Mouse (Mus musculus): ENCODE data around the gene Fthl17a. TPM values are rescaled to one million over a fixed set of nuclear protein-coding genes. Genes with fewer than 3 reads are reported as not detected.

Fthl17a gene
- not detected in 2 replicates for polyA plus RNA-seq (2015; fragmentation: Nextera tagmentation; extraction: Ambion mirVana)

DNA sequence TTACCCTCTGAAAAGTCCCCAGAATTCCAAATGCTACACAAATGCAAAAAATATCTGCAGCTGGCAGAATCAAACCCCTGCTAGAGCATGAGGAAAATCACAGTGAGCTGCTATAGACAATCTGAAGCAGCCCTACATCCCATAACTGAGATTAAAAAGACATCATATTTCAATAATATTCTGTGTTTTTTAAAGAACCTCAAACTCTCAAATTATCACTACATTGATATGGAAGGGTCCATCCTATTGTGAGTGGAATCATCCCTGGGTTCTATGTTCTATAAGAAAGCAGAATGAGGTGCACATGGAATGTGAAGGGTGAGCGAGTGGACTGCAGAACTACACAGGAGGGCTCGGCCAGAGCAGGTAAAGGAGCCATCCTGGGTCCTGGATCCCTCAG is at the start of gene Fthl17a:
Gene Fthl17a, plus strand, starts transcription at position 301 of the 400 bp plus-strand sequence.
- 66% methylated on average over 2 of the region's 2 CpGs for WGBS
- no peak within 1 kb of the TSS for H3K27ac ChIP-seq (ENCODE audit: low read length)
- no peaks in the 10 kb centered on the region for H3K9me3 ChIP-seq (replicated peaks; ENCODE audit: control insufficient read depth, low read length)
- H3K4me1 ChIP-seq (ENCODE audit: control insufficient read depth, insufficient read depth, low read length), result no peaks in the 10 kb centered on the region
- no peak for ATAC-seq (ENCODE audit: insufficient read depth, low FRiP score)
- no peaks in the 10 kb centered on the region for H3K27me3 ChIP-seq (ENCODE audit: control insufficient read depth, insufficient read depth, low read length)
- no peak within 1 kb of the TSS for H3K9ac ChIP-seq (ENCODE audit: low read length)
- H3K4me3 ChIP-seq (replicated peaks; ENCODE audit: low read length), result no peak within 1 kb of the TSS
- H3K36me3 ChIP-seq (ENCODE audit: control insufficient read depth, insufficient read depth, low read length), result no peaks in the 10 kb centered on the region
- H3K4me2 ChIP-seq (ENCODE audit: low read depth, low read length), result no peak within 1 kb of the TSS

DNA sequence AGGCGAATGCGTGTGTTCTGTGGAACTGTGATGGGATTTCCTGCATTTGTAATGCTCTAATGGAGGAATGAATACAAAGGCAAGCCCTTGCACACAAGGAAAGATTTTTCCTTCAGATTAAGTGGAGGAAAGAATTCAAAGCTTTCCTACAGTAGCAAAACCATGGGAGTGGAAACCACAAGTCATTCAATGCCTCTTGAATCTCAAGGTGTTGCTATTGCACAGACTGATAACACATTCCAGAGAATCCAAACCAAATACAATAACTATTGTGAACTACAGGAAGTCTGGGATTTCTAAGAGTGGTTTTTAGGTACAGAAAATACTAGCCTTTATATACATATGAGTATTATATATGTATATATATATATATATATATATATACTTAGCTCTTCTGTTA is 42.5 kb upstream of the Fthl17a start:
- Histone ChIP-seq H3K4me2 (ENCODE audit: low read depth, low read length) (no peak overlapping the region), H3K4me1 (ENCODE audit: control insufficient read depth, insufficient read depth, low read length) (no peaks in the 10 kb centered on the region), H3K9me3 (replicated peaks; ENCODE audit: control insufficient read depth, low read length) (no peaks in the 10 kb centered on the region), H3K4me3 (replicated peaks; ENCODE audit: low read length) (no peak overlapping the region), H3K27me3 (ENCODE audit: control insufficient read depth, insufficient read depth, low read length) (no peaks in the 10 kb centered on the region), H3K9ac (ENCODE audit: low read length) (no peak overlapping the region), H3K27ac (ENCODE audit: low read length) (no peak overlapping the region), H3K36me3 (ENCODE audit: control insufficient read depth, insufficient read depth, low read length) (no peaks in the 10 kb centered on the region)
- WGBS, result 77% methylated on average over 2 of the region's 2 CpGs
- ATAC-seq (ENCODE audit: insufficient read depth, low FRiP score), result no peak

- H3K27me3 ChIP-seq (ENCODE audit: control insufficient read depth, insufficient read depth, low read length), result no peaks in the 10 kb centered on the region
- no peak overlapping the region for H3K4me3 ChIP-seq (replicated peaks; ENCODE audit: low read length)
- no peaks in the 10 kb centered on the region for H3K4me1 ChIP-seq (ENCODE audit: control insufficient read depth, insufficient read depth, low read length)
- no peak overlapping the region for H3K9ac ChIP-seq (ENCODE audit: low read length)
- ATAC-seq (ENCODE audit: insufficient read depth, low FRiP score), result no peak
- H3K27ac ChIP-seq (ENCODE audit: low read length), result no peak overlapping the region
- no peaks in the 10 kb centered on the region for H3K9me3 ChIP-seq (replicated peaks; ENCODE audit: control insufficient read depth, low read length)
- H3K4me2 ChIP-seq (ENCODE audit: low read depth, low read length), result no peak overlapping the region
- no peaks in the 10 kb centered on the region for H3K36me3 ChIP-seq (ENCODE audit: control insufficient read depth, insufficient read depth, low read length)
These were observed 22.6 kb upstream of the Fthl17a start for GRCm38 (mm10) chrX:85226883-85227282.

DNA sequence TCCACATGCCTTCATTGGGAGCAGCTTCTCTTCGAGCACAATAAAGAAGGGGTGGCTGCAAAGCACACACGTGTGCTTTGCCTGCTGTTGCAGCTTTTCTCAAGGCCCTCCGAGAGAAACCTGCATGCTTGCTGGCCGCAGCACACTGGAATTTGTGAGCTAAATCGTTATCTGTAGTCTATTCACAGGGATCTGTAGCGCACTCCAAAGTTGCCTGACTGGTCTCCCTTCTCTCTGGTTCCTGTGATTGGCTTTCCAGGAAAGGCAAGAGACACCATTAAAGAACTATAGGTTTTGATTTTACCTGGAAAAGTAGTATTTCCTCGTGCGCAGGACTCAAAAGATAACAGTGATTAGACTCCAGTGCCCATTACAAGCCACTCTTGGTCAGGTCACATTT is 22.3 kb downstream of the Fthl17a start:
- Histone ChIP-seq H3K4me2 (ENCODE audit: low read depth, low read length) (0 out of 2 replicates have a peak overlapping the region, but pooled peaks have one; percentile 15), H3K9ac (ENCODE audit: low read length) (no peak overlapping the region), H3K9me3 (replicated peaks; ENCODE audit: control insufficient read depth, low read length) (no peaks in the 10 kb centered on the region), H3K4me3 (replicated peaks; ENCODE audit: low read length) (no peak overlapping the region), H3K4me1 (ENCODE audit: control insufficient read depth, insufficient read depth, low read length) (no peaks in the 10 kb centered on the region), H3K27ac (ENCODE audit: low read length) (peak overlapping the region; percentile 42; the same call in 1 of the 2 replicates), H3K36me3 (ENCODE audit: control insufficient read depth, insufficient read depth, low read length) (no peaks in the 10 kb centered on the region), H3K27me3 (ENCODE audit: control insufficient read depth, insufficient read depth, low read length) (no peaks in the 10 kb centered on the region; the same call in 1 of the 2 replicates)
- 53% methylated on average over 8 of the region's 8 CpGs for WGBS
- ATAC-seq (ENCODE audit: insufficient read depth, low FRiP score), result no peak

- no peak overlapping the region for H3K4me3 ChIP-seq (replicated peaks; ENCODE audit: low read length)
- 0 out of 2 replicates have a peak overlapping the region, but pooled peaks have one; percentile 2 for H3K27ac ChIP-seq (ENCODE audit: low read length)
- 52% methylated on average over 6 of the region's 6 CpGs for WGBS
- no peaks in the 10 kb centered on the region for H3K9me3 ChIP-seq (replicated peaks; ENCODE audit: control insufficient read depth, low read length)
- no peaks in the 10 kb centered on the region; the same call in 1 of the 2 replicates for H3K27me3 ChIP-seq (ENCODE audit: control insufficient read depth, insufficient read depth, low read length)
- H3K4me1 ChIP-seq (ENCODE audit: control insufficient read depth, insufficient read depth, low read length), result no peaks in the 10 kb centered on the region
- 0 out of 2 replicates have a peak overlapping the region, but pooled peaks have one; percentile 2 for H3K4me2 ChIP-seq (ENCODE audit: low read depth, low read length)
- ATAC-seq (ENCODE audit: insufficient read depth, low FRiP score), result peak; percentile 68
- H3K9ac ChIP-seq (ENCODE audit: low read length), result no peak overlapping the region
- no peaks in the 10 kb centered on the region for H3K36me3 ChIP-seq (ENCODE audit: control insufficient read depth, insufficient read depth, low read length)
These were observed 22.8 kb downstream of the Fthl17a start for GRCm38 (mm10) chrX:85272296-85272695.

DNA sequence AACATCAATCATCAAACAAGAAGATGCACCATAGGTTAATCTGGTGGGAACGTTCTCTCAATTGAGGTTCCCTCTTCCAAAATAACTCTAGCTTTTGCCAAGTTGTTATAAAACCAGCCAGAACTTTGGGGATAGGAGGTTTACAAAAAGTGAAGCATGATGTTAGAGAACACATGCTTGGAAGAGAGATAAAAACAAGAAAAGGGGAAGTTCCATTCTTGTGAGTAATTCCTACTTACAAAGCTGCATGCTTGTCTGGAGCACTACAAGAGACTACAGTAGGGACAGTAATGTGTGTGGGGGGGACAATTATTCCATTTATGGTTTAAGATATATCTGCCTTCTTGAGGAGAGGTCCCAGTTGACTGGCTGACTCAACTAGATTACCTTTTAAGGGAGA is 40.4 kb downstream of the Fthl17a start:
- H3K4me2 ChIP-seq (ENCODE audit: low read depth, low read length), result no peak overlapping the region
- 90% methylated on average over 1 of the region's 1 CpGs for WGBS
- no peak overlapping the region for H3K4me3 ChIP-seq (replicated peaks; ENCODE audit: low read length)
- no peak overlapping the region for H3K9ac ChIP-seq (ENCODE audit: low read length)
- no peak overlapping the region for H3K27ac ChIP-seq (ENCODE audit: low read length)
- no peaks in the 10 kb centered on the region for H3K4me1 ChIP-seq (ENCODE audit: control insufficient read depth, insufficient read depth, low read length)
- no peak for ATAC-seq (ENCODE audit: insufficient read depth, low FRiP score)
- H3K27me3 ChIP-seq (ENCODE audit: control insufficient read depth, insufficient read depth, low read length), result no peaks in the 10 kb centered on the region
- H3K9me3 ChIP-seq (replicated peaks; ENCODE audit: control insufficient read depth, low read length), result no peaks in the 10 kb centered on the region
- H3K36me3 ChIP-seq (ENCODE audit: control insufficient read depth, insufficient read depth, low read length), result no peaks in the 10 kb centered on the region

GRCm38 (mm10) chrX:85292781-85293180 is 43.3 kb downstream of the Fthl17a start:
- Histone ChIP-seq H3K27me3 (ENCODE audit: control insufficient read depth, insufficient read depth, low read length) (no peaks in the 10 kb centered on the region), H3K9me3 (replicated peaks; ENCODE audit: control insufficient read depth, low read length) (no peaks in the 10 kb centered on the region), H3K4me1 (ENCODE audit: control insufficient read depth, insufficient read depth, low read length) (no peaks in the 10 kb centered on the region), H3K9ac (ENCODE audit: low read length) (no peak overlapping the region), H3K36me3 (ENCODE audit: control insufficient read depth, insufficient read depth, low read length) (no peaks in the 10 kb centered on the region), H3K4me2 (ENCODE audit: low read depth, low read length) (no peak overlapping the region), H3K4me3 (replicated peaks; ENCODE audit: low read length) (no peak overlapping the region), H3K27ac (ENCODE audit: low read length) (no peak overlapping the region)
- ATAC-seq (ENCODE audit: insufficient read depth, low FRiP score), result no peak
- WGBS, result 60% methylated on average over 5 of the region's 5 CpGs

GRCm38 (mm10) chrX:85294001-85294400 is 44.5 kb downstream of the Fthl17a start:
- ATAC-seq (ENCODE audit: insufficient read depth, low FRiP score), result no peak
- Histone ChIP-seq H3K27ac (ENCODE audit: low read length) (no peak overlapping the region), H3K4me1 (ENCODE audit: control insufficient read depth, insufficient read depth, low read length) (no peaks in the 10 kb centered on the region), H3K4me3 (replicated peaks; ENCODE audit: low read length) (no peak overlapping the region), H3K9ac (ENCODE audit: low read length) (no peak overlapping the region), H3K36me3 (ENCODE audit: control insufficient read depth, insufficient read depth, low read length) (no peaks in the 10 kb centered on the region), H3K4me2 (ENCODE audit: low read depth, low read length) (no peak overlapping the region), H3K9me3 (replicated peaks; ENCODE audit: control insufficient read depth, low read length) (no peaks in the 10 kb centered on the region), H3K27me3 (ENCODE audit: control insufficient read depth, insufficient read depth, low read length) (no peaks in the 10 kb centered on the region)
- 57% methylated on average over 3 of the region's 3 CpGs for WGBS

GRCm38 (mm10) chrX:85304674-85305073 is 55.2 kb downstream of the Fthl17a start:
- Histone ChIP-seq H3K4me3 (replicated peaks; ENCODE audit: low read length) (no peak overlapping the region), H3K4me1 (ENCODE audit: control insufficient read depth, insufficient read depth, low read length) (no peaks in the 10 kb centered on the region), H3K4me2 (ENCODE audit: low read depth, low read length) (no peak overlapping the region), H3K27me3 (ENCODE audit: control insufficient read depth, insufficient read depth, low read length) (no peaks in the 10 kb centered on the region), H3K36me3 (ENCODE audit: control insufficient read depth, insufficient read depth, low read length) (no peaks in the 10 kb centered on the region), H3K9me3 (replicated peaks; ENCODE audit: control insufficient read depth, low read length) (no peaks in the 10 kb centered on the region), H3K27ac (ENCODE audit: low read length) (no peak overlapping the region), H3K9ac (ENCODE audit: low read length) (no peak overlapping the region)
- no peak for ATAC-seq (ENCODE audit: insufficient read depth, low FRiP score)
- 78% methylated on average over 4 of the region's 4 CpGs for WGBS

GRCm38 (mm10) chrX:85318576-85318975 is 69.1 kb downstream of the Fthl17a start:
- 65% methylated on average over 4 of the region's 4 CpGs for WGBS
- Histone ChIP-seq H3K4me2 (ENCODE audit: low read depth, low read length) (no peak overlapping the region), H3K9ac (ENCODE audit: low read length) (no peak overlapping the region), H3K4me1 (ENCODE audit: control insufficient read depth, insufficient read depth, low read length) (0 out of 2 replicates have a peak, but pooled peaks cover 6% of the 10 kb centered on the region), H3K36me3 (ENCODE audit: control insufficient read depth, insufficient read depth, low read length) (no peaks in the 10 kb centered on the region), H3K4me3 (replicated peaks; ENCODE audit: low read length) (no peak overlapping the region), H3K9me3 (replicated peaks; ENCODE audit: control insufficient read depth, low read length) (no peaks in the 10 kb centered on the region), H3K27ac (ENCODE audit: low read length) (no peak overlapping the region), H3K27me3 (ENCODE audit: control insufficient read depth, insufficient read depth, low read length) (no peaks in the 10 kb centered on the region)
- no peak for ATAC-seq (ENCODE audit: insufficient read depth, low FRiP score)
